26 mouse cellular contexts compared by ENCODE assay signal in the genomic region with DNA sequence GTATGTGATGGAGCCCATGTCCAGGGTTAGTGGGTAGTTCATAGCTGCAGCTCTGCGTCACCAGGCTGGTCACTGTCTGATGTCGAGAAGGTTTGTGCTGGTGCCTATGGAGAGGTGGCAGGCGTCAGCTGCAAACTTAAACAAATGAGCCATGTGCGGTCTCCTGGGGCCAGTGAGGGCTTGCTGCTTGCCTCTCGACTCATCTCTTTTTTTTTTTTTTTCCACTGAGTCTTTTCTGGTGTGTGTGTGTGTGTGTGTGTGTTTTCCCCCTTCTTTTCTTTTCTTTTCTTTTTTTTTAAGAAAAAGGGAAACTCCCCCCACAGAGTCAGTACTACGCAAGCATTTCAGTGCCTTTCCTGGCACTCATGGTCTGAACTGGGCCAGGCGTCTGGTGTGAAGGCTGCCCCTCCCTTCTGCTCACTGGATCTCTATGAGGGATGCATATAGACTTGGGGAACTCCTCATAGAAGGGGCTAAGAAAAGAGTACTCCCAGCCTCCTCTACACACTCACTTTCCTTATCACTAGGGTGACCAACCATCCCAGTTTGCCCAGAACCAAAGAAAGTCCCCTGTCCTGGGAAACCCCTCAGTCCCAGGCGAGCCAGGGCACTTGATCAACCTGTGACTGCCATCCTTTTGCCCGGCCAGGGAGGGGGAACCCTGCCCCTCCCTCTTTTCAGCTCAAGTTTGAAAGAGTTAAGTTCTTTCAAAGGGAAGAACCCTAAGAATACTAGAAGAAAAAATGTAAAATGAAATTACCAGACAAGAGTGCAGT. TPM values are rescaled to one million over a fixed set of nuclear protein-coding genes. Genes with fewer than 3 reads are reported as not detected.
DNase-seq lines count a peak whose midpoint lies in the region; ATAC-seq and TF ChIP-seq lines count a peak whose summit lies in the region.
"Had no signal": no experiment of that assay in that cellular context is flagged by ENCODE, and none has a peak within 500 bp of the region (broad histone marks: within the 10 kb centered on the region; RNA-seq: fewer than 3 reads in every experiment).

No protein-coding gene starts in this region.

- peak; percentile 98 for TF ChIP-seq EP300 in CH12.LX (IDR thresholded peaks at IDR 0.05; ENCODE audit: low read length)
- no peak for TF ChIP-seq EP300 in liver, postnatal 0 days (IDR thresholded peaks at IDR 0.05; ENCODE audit: low read depth)

- peak overlapping the region; percentile 79 for H3K4me2 ChIP-seq in CH12.LX (ENCODE audit: insufficient read depth, low read depth, poor library complexity, severe bottlenecking)
- H3K4me2 ChIP-seq in liver, postnatal 0 days (ENCODE audit: low read depth, low read length) = no peak overlapping the region
- H3K4me2 ChIP-seq: heart, embryonic 13.5 days; hindbrain, embryonic 15.5 days; midbrain, embryonic 11.5 days; neural tube, embryonic 13.5 days had no signal

- peak overlapping the region; percentile 62 to 77 (median 63) for H3K4me3 ChIP-seq in CH12.LX (replicated peaks in 1 of 3; ENCODE audit: low read depth in 2 of 3, low read length in 2 of 3, poor library complexity in 1 of 3)
- no peak overlapping the region for H3K4me3 ChIP-seq in liver, postnatal 0 days (ENCODE audit: low read depth, low read length)
- H3K4me3 ChIP-seq: embryonic facial prominence, embryonic 10.5 days; heart, embryonic 13.5 days; hindbrain, embryonic 15.5 days; neural tube, embryonic 13.5 days had no signal

- H3K4me1 ChIP-seq in CH12.LX (ENCODE audit: control insufficient read depth in 1 of 2, insufficient read depth in 2 of 2) = peaks cover 35 to 43% of the 10 kb centered on the region in 2 experiments
- 0 out of 2 replicates have a peak, but pooled peaks cover 4% of the 10 kb centered on the region for H3K4me1 ChIP-seq in liver, postnatal 0 days (ENCODE audit: insufficient read depth)
- H3K4me1 ChIP-seq: embryonic facial prominence, embryonic 10.5 days; heart, embryonic 13.5 days; hindbrain, embryonic 15.5 days; neural tube, embryonic 13.5 days had no signal

- H3K9ac ChIP-seq in CH12.LX (ENCODE audit: insufficient read depth, low read depth) = peak overlapping the region; percentile 77
- no peak overlapping the region for H3K9ac ChIP-seq in liver, postnatal 0 days (replicated peaks)
- H3K9ac ChIP-seq: heart, embryonic 13.5 days; hindbrain, embryonic 15.5 days; neural tube, embryonic 13.5 days had no signal

- H3K27ac ChIP-seq in CH12.LX (ENCODE audit: insufficient read depth, low read depth) = peak overlapping the region; percentile 81
- H3K27ac ChIP-seq in liver, postnatal 0 days (ENCODE audit: low read depth) = no peak overlapping the region
- H3K27ac ChIP-seq: embryonic facial prominence, embryonic 10.5 days; heart, embryonic 13.5 days; hindbrain, embryonic 15.5 days; kidney, postnatal 0 days; neural tube, embryonic 13.5 days had no signal

- DNase-seq in CD4-positive helper T cell, adult 2 months (ENCODE audit: low read depth, low spot score) = peak; percentile 84
- DNase-seq in CH12.LX (ENCODE audit: extremely low read depth) = peak; percentile 97
- DNase-seq in naive thymus-derived CD4-positive, alpha-beta T cell, adult 2 months (ENCODE audit: low read depth) = peak; percentile 65
- DNase-seq in spleen, postnatal 4 days (ENCODE audit: low spot score in 2 of 2) = peak; percentile 58 to 73
- DNase-seq in kidney, postnatal 25 days = no peak
- DNase-seq in liver, postnatal 0 days = no peak
- DNase-seq: adrenal gland, adult 2 months; cerebellum, adult 9-10 months; heart, adult 18-20 months; liver; lung, postnatal 14 days; right cerebral cortex, postnatal 4 days; thymus, adult 2 months had no signal

- H3K27me3 ChIP-seq in CH12.LX (replicated peaks) = no peaks in the 10 kb centered on the region
- no peaks in the 10 kb centered on the region for H3K27me3 ChIP-seq in liver, postnatal 0 days (ENCODE audit: insufficient read depth, low read length)
- H3K27me3 ChIP-seq: hindbrain, embryonic 15.5 days; neural tube, embryonic 13.5 days had no signal

- 56% methylated on average over 9 of the region's 9 CpGs for WGBS in liver, postnatal 0 days (ENCODE audit: insufficient replicate concordance)

- in situ Hi-C loops in CH12.LX (cut with MboI; ENCODE audit: low pct_ligation_motif_present, low pct_unique_long_range_greater_than_20kb, low sequenced_read_pairs) = no loop called here

- no peak for ATAC-seq in liver, postnatal 0 days
- no peak for ATAC-seq in megakaryocyte-erythroid progenitor cell, adult 5-6 weeks (replicated peaks; ENCODE audit: low FRiP score, low TSS enrichment, poor library complexity, severe bottlenecking)
- ATAC-seq: intestine, postnatal 0 days had no signal

- peaks cover 0 to 10% of the 10 kb centered on the region in 2 experiments for H3K36me3 ChIP-seq in CH12.LX (replicated peaks in 1 of 2; ENCODE audit: control insufficient read depth in 1 of 2, insufficient read depth in 1 of 2, low read length in 1 of 2)
- H3K36me3 ChIP-seq in liver, postnatal 0 days (replicated peaks; ENCODE audit: insufficient read depth, low read length) = no peaks in the 10 kb centered on the region
- H3K36me3 ChIP-seq: embryonic facial prominence, embryonic 10.5 days; heart, embryonic 13.5 days; hindbrain, embryonic 15.5 days; neural tube, embryonic 13.5 days had no signal

- peaks cover 2% of the 10 kb centered on the region; the same call in 1 of the 2 replicates for H3K79me2 ChIP-seq in CH12.LX (replicated peaks; ENCODE audit: control insufficient read depth, extremely low read depth, insufficient read depth, poor library complexity, severe bottlenecking)

- H3K9me3 ChIP-seq in CH12.LX (replicated peaks; ENCODE audit: low read length) = peaks cover 2% of the 10 kb centered on the region
- H3K9me3 ChIP-seq in liver, postnatal 0 days (ENCODE audit: low read length) = no peaks in the 10 kb centered on the region
- H3K9me3 ChIP-seq: embryonic facial prominence, embryonic 10.5 days; heart, embryonic 13.5 days; hindbrain, embryonic 15.5 days; neural tube, embryonic 13.5 days had no signal

- 0 out of 4 replicates have a peak, but pooled peaks of 1 of the 2 experiments have one; percentile 5 for TF ChIP-seq CTCF in CH12.LX (conservative IDR thresholded peaks at IDR 0.05 in 1 of 2, IDR thresholded peaks at IDR 0.05 in 1 of 2; ENCODE audit: low read depth in 2 of 2, low read length in 2 of 2)
- TF ChIP-seq CTCF in liver, postnatal 0 days (IDR thresholded peaks at IDR 0.05; ENCODE audit: low read depth) = no peak

- TF ChIP-seq RAD21 in CH12.LX (IDR thresholded peaks at IDR 0.05; ENCODE audit: low read depth, low read length) = peak; percentile 26

- peak; percentile 54 for TF ChIP-seq POLR2A in CH12.LX (IDR thresholded peaks at IDR 0.05; ENCODE audit: low read depth, low read length)

- dilution Hi-C loops in CH12.LX (cut with MboI; ENCODE audit: extremely low pct_ligation_motif_present, extremely low pct_unique_long_range_greater_than_20kb, low sequenced_read_pairs) = no loop called here

TF ChIP-seq in CH12.LX, 34 proteins besides CTCF, POLR2A, EP300 and RAD21 (continues in another document):
- TF ChIP-seq SMC3 (IDR thresholded peaks at IDR 0.05; ENCODE audit: low read depth, low read length) (peak; percentile 54), HCFC1 (IDR thresholded peaks at IDR 0.05; ENCODE audit: low read depth, low read length) (peak; percentile 65; the same call in 1 of the 2 replicates), ZKSCAN1 (IDR thresholded peaks at IDR 0.05; ENCODE audit: borderline replicate concordance, low read depth, low read length) (peak; percentile 75; the same call in 1 of the 2 replicates), POLR2AphosphoS2 (IDR thresholded peaks at IDR 0.05; ENCODE audit: low read depth, low read length) (no peak; the same call in 1 of the 2 replicates), MEF2A (IDR thresholded peaks at IDR 0.05; ENCODE audit: borderline replicate concordance, low read depth, low read length) (peak; percentile 93), USF1 (IDR thresholded peaks at IDR 0.05; ENCODE audit: low read depth, low read length) (no peak), JUN (IDR thresholded peaks at IDR 0.05; ENCODE audit: insufficient read depth, low read depth, low read length) (peak; percentile 73), GABPA (IDR thresholded peaks at IDR 0.05; ENCODE audit: insufficient replicate concordance, low read depth, low read length) (0 out of 2 replicates have a peak, but pooled peaks have one; percentile 19), ZC3H11A (IDR thresholded peaks at IDR 0.05; ENCODE audit: low read depth, low read length) (no peak), KAT2A (IDR thresholded peaks at IDR 0.05; ENCODE audit: insufficient replicate concordance, low read length) (0 out of 2 replicates have a peak, but pooled peaks have one; percentile 81), NRF1 (IDR thresholded peaks at IDR 0.05; ENCODE audit: low read depth, low read length) (peak; percentile 53; the same call in 1 of the 2 replicates), CHD2 (IDR thresholded peaks at IDR 0.05; ENCODE audit: low read length) (peak; percentile 89), TBP (conservative IDR thresholded peaks at IDR 0.05; ENCODE audit: low read depth, low read length) (peak; percentile 32; the same call in 1 of the 2 replicates), MXI1 (IDR thresholded peaks at IDR 0.05; ENCODE audit: low read depth, low read length) (peak; percentile 94), UBTF (IDR thresholded peaks at IDR 0.05; ENCODE audit: low read depth, low read length) (peak; percentile 61; the same call in 1 of the 2 replicates), RCOR1 (conservative IDR thresholded peaks at IDR 0.05; ENCODE audit: low read depth, low read length) (peak; percentile 97), NELFE (IDR thresholded peaks at IDR 0.05; ENCODE audit: low read depth, low read length) (0 out of 2 replicates have a peak, but pooled peaks have one; percentile 23), ZMIZ1 (IDR thresholded peaks at IDR 0.05; ENCODE audit: low read depth, low read length) (no peak; the same call in 1 of the 2 replicates), PAX5 (IDR thresholded peaks at IDR 0.05; ENCODE audit: low read length) (no peak)

RNA-seq across cellular contexts. Expression of gene Cxcr5, which starts 35.2 kb away (rescaled TPM):
- total RNA-seq in CH12.LX (2012; rRNA removed) (27.7 and 30.2 TPM in 2 replicates), CH12.LX (2014; rRNA removed) (75.4 and 93.4 TPM in 2 replicates)
- 61.2 and 70.5 TPM in 2 replicates for polyA plus RNA-seq in CH12.LX (2012; ENCODE audit: insufficient read length, low read depth)
- polyA plus RNA-seq in liver, postnatal 0 days (2015; fragmentation: Nextera tagmentation; extraction: Ambion mirVana) = 0.32 and 0.55 TPM in 2 replicates
- 0.54 and 6.2 TPM in 2 replicates for total RNA-seq in megakaryocyte-erythroid progenitor cell, adult 5-6 weeks (2014; fragmentation: Nextera tagmentation)
- total RNA-seq in megakaryocyte-erythroid progenitor cell, adult 5-6 weeks (2017) = 0.08 and 1.8 TPM in 2 replicates
- total RNA-seq: common myeloid progenitor, adult 5-6 weeks; gastrocnemius, adult 8-10 months; layer of hippocampus, adult 8-10 months; left cerebral cortex, postnatal 36 days had no signal
- polyA plus RNA-seq: embryonic facial prominence, embryonic 10.5 days; heart, embryonic 13.5 days; hindbrain, embryonic 15.5 days; kidney, postnatal 0 days; liver, embryonic 16.5 days; neural tube, embryonic 13.5 days had no signal

RNA-seq across cellular contexts. Expression of gene Bcl9l, which starts 43.9 kb away (rescaled TPM):
- total RNA-seq in CH12.LX (2012; rRNA removed) (0.88 and 1.6 TPM in 2 replicates), CH12.LX (2014; rRNA removed) (0.08 and 0.67 TPM in 2 replicates)
- 6.2 and 7.5 TPM in 2 replicates for polyA plus RNA-seq in CH12.LX (2012; ENCODE audit: insufficient read length, low read depth)
- 2.0 and 2.2 TPM in 2 replicates for polyA plus RNA-seq in liver, postnatal 0 days (2015; fragmentation: Nextera tagmentation; extraction: Ambion mirVana)
- 4.8 and 5.5 TPM in 2 replicates for total RNA-seq in megakaryocyte-erythroid progenitor cell, adult 5-6 weeks (2014; fragmentation: Nextera tagmentation)
- total RNA-seq in megakaryocyte-erythroid progenitor cell, adult 5-6 weeks (2017) = 0.52 and 3.7 TPM in 2 replicates

Comparison
In these comparisons a context has a peak if more than half of its experiments do, and no peak if none do; other contexts are left out.
1. DNase-seq: peak in CD4-positive helper T cell, adult 2 months (single experiment), CH12.LX (single experiment), naive thymus-derived CD4-positive, alpha-beta T cell, adult 2 months (single experiment) and spleen, postnatal 4 days (2 of 2); none in kidney, postnatal 25 days (0 of 2) and liver, postnatal 0 days (single experiment).